19 mouse cellular contexts compared by ENCODE assay signal in genomic region chr1:67026927-67027511, GRCm38 (mm10). TPM values are rescaled to one million over a fixed set of nuclear protein-coding genes. Genes with fewer than 3 reads are reported as not detected.
DNase-seq lines count a peak whose midpoint lies in the region; ATAC-seq and TF ChIP-seq lines count a peak whose summit lies in the region.
"Had no signal": no experiment of that assay in that cellular context is flagged by ENCODE, and none has a peak within 500 bp of the region (broad histone marks: within the 10 kb centered on the region; RNA-seq: fewer than 3 reads in every experiment).

No protein-coding gene starts in this region.

- H3K9me3 ChIP-seq in kidney, embryonic 15.5 days (replicated peaks) = no peaks in the 10 kb centered on the region
- no peaks in the 10 kb centered on the region for H3K9me3 ChIP-seq in liver, embryonic 14.5 days (ENCODE audit: control insufficient read depth, low read length)
- no peaks in the 10 kb centered on the region for H3K9me3 ChIP-seq in liver, embryonic 11.5 days (ENCODE audit: control insufficient read depth, low read length)
- no peaks in the 10 kb centered on the region for H3K9me3 ChIP-seq in stomach, embryonic 16.5 days (replicated peaks; ENCODE audit: control insufficient read depth, low read length)
- no peaks in the 10 kb centered on the region for H3K9me3 ChIP-seq in stomach, postnatal 0 days (ENCODE audit: control insufficient read depth, low read length)
- H3K9me3 ChIP-seq: embryonic facial prominence, embryonic 15.5 days; heart, embryonic 12.5 days; limb, embryonic 12.5 days had no signal

- no peak for TF ChIP-seq CTCF in liver, embryonic 14.5 days (IDR thresholded peaks at IDR 0.05; ENCODE audit: low read depth)
- TF ChIP-seq CTCF in stomach, postnatal 0 days (IDR thresholded peaks at IDR 0.05; ENCODE audit: low read depth) = no peak

- H3K27ac ChIP-seq in kidney, embryonic 15.5 days = no peak overlapping the region
- no peak overlapping the region for H3K27ac ChIP-seq in liver, embryonic 14.5 days
- H3K27ac ChIP-seq in liver, embryonic 11.5 days (ENCODE audit: low read depth, low read length) = no peak overlapping the region
- peak overlapping the region; percentile 46 for H3K27ac ChIP-seq in stomach, embryonic 16.5 days (ENCODE audit: low read length)
- no peak overlapping the region for H3K27ac ChIP-seq in stomach, postnatal 0 days (replicated peaks)
- H3K27ac ChIP-seq: embryonic facial prominence, embryonic 15.5 days; hindbrain, embryonic 14.5 days; limb, embryonic 12.5 days had no signal

- H3K4me1 ChIP-seq in kidney, embryonic 15.5 days = no peaks in the 10 kb centered on the region
- H3K4me1 ChIP-seq in liver, embryonic 14.5 days (replicated peaks; ENCODE audit: control insufficient read depth in 2 of 2, insufficient read depth in 2 of 2, low read length in 1 of 2) = no peaks in the 10 kb centered on the region
- H3K4me1 ChIP-seq in liver, embryonic 11.5 days (replicated peaks; ENCODE audit: control insufficient read depth, insufficient read depth, low read length) = no peaks in the 10 kb centered on the region
- H3K4me1 ChIP-seq in stomach, embryonic 16.5 days (ENCODE audit: control insufficient read depth, insufficient read depth, low read length) = peaks cover 6% of the 10 kb centered on the region; the same call in 1 of the 2 replicates
- no peaks in the 10 kb centered on the region for H3K4me1 ChIP-seq in stomach, postnatal 0 days (replicated peaks; ENCODE audit: control insufficient read depth, insufficient read depth)
- H3K4me1 ChIP-seq: embryonic facial prominence, embryonic 15.5 days; heart, embryonic 12.5 days; limb, embryonic 12.5 days had no signal

- H3K4me2 ChIP-seq in kidney, embryonic 15.5 days = no peak overlapping the region
- H3K4me2 ChIP-seq in liver, embryonic 14.5 days (ENCODE audit: low read depth) = no peak overlapping the region
- no peak overlapping the region for H3K4me2 ChIP-seq in liver, embryonic 11.5 days
- H3K4me2 ChIP-seq in stomach, embryonic 16.5 days (ENCODE audit: low read depth, low read length) = no peak overlapping the region
- no peak overlapping the region for H3K4me2 ChIP-seq in stomach, postnatal 0 days (replicated peaks; ENCODE audit: low read depth)
- H3K4me2 ChIP-seq: embryonic facial prominence, embryonic 15.5 days; heart, embryonic 12.5 days; hindbrain, embryonic 14.5 days; limb, embryonic 12.5 days had no signal

- peaks cover 67% of the 10 kb centered on the region for H3K36me3 ChIP-seq in kidney, embryonic 15.5 days
- no peaks in the 10 kb centered on the region for H3K36me3 ChIP-seq in liver, embryonic 14.5 days (replicated peaks; ENCODE audit: control insufficient read depth, insufficient read depth, low read depth)
- H3K36me3 ChIP-seq in liver, embryonic 11.5 days (ENCODE audit: control insufficient read depth, insufficient read depth, low read length) = peaks cover 2% of the 10 kb centered on the region; the same call in 1 of the 2 replicates
- 0 out of 2 replicates have a peak, but pooled peaks cover 8% of the 10 kb centered on the region for H3K36me3 ChIP-seq in stomach, embryonic 16.5 days (ENCODE audit: control insufficient read depth, insufficient read depth, low read length)
- 0 out of 2 replicates have a peak, but pooled peaks cover 3% of the 10 kb centered on the region for H3K36me3 ChIP-seq in stomach, postnatal 0 days (ENCODE audit: control insufficient read depth, insufficient read depth, low read length)

- no peaks in the 10 kb centered on the region for H3K27me3 ChIP-seq in kidney, embryonic 15.5 days
- no peaks in the 10 kb centered on the region for H3K27me3 ChIP-seq in liver, embryonic 14.5 days (ENCODE audit: control insufficient read depth, insufficient read depth, low read length)
- no peaks in the 10 kb centered on the region for H3K27me3 ChIP-seq in liver, embryonic 11.5 days (replicated peaks; ENCODE audit: control insufficient read depth, insufficient read depth, low read length)
- H3K27me3 ChIP-seq in stomach, embryonic 16.5 days (ENCODE audit: control insufficient read depth, insufficient read depth, low read length) = no peaks in the 10 kb centered on the region
- no peaks in the 10 kb centered on the region for H3K27me3 ChIP-seq in stomach, postnatal 0 days (ENCODE audit: control insufficient read depth, insufficient read depth, low read length)
- H3K27me3 ChIP-seq: embryonic facial prominence, embryonic 15.5 days; heart, embryonic 12.5 days; limb, embryonic 12.5 days had no signal

- no peak overlapping the region for H3K4me3 ChIP-seq in kidney, embryonic 15.5 days (replicated peaks)
- no peak overlapping the region for H3K4me3 ChIP-seq in liver, embryonic 14.5 days (ENCODE audit: insufficient read depth in 1 of 2, low read depth in 2 of 2, low read length in 2 of 2)
- H3K4me3 ChIP-seq in liver, embryonic 11.5 days (ENCODE audit: low read depth, low read length) = no peak overlapping the region
- no peak overlapping the region for H3K4me3 ChIP-seq in stomach, embryonic 16.5 days (replicated peaks; ENCODE audit: low read length)
- H3K4me3 ChIP-seq in stomach, postnatal 0 days (ENCODE audit: low read depth, low read length) = no peak overlapping the region
- H3K4me3 ChIP-seq: embryonic facial prominence, embryonic 15.5 days; heart, embryonic 12.5 days; limb, embryonic 12.5 days had no signal

- H3K9ac ChIP-seq in kidney, embryonic 15.5 days = no peak overlapping the region
- H3K9ac ChIP-seq in liver, embryonic 14.5 days (replicated peaks) = no peak overlapping the region
- no peak overlapping the region for H3K9ac ChIP-seq in liver, embryonic 11.5 days (ENCODE audit: low read depth, low read length)
- no peak overlapping the region for H3K9ac ChIP-seq in stomach, embryonic 16.5 days (ENCODE audit: low read length)
- no peak overlapping the region for H3K9ac ChIP-seq in stomach, postnatal 0 days (ENCODE audit: low read length)
- H3K9ac ChIP-seq: embryonic facial prominence, embryonic 15.5 days; heart, embryonic 12.5 days; hindbrain, embryonic 14.5 days; limb, embryonic 12.5 days had no signal

- 75% methylated on average over 6 of the region's 6 CpGs for WGBS in kidney, embryonic 15.5 days
- 71% methylated on average over 6 of the region's 6 CpGs for WGBS in liver, embryonic 14.5 days (ENCODE audit: insufficient replicate concordance)
- WGBS in liver, embryonic 11.5 days = 79% methylated on average over 6 of the region's 6 CpGs
- 66% methylated on average over 6 of the region's 6 CpGs for whole genome bisulfite sequencing in stomach, embryonic 16.5 days
- WGBS in stomach, postnatal 0 days = 61% methylated on average over 6 of the region's 6 CpGs

- ATAC-seq in kidney, embryonic 15.5 days (replicated peaks; ENCODE audit: low FRiP score) = 0 out of 2 replicates have a peak, but pooled peaks have one; percentile 66
- ATAC-seq in liver, embryonic 14.5 days (ENCODE audit: insufficient read depth) = peak; percentile 28; the same call in 1 of the 2 replicates
- no peak for ATAC-seq in liver, embryonic 11.5 days (replicated peaks; ENCODE audit: low FRiP score)
- ATAC-seq in stomach, embryonic 16.5 days (ENCODE audit: insufficient read depth, low FRiP score) = peak; percentile 37
- ATAC-seq in stomach, postnatal 0 days (ENCODE audit: low FRiP score, low TSS enrichment) = no peak
- ATAC-seq: forebrain, embryonic 14.5 days; inflammation-experienced regulatory T-cells, adult 6 months had no signal

- no peak for TF ChIP-seq EP300 in liver, embryonic 14.5 days (IDR thresholded peaks at IDR 0.05; ENCODE audit: low read depth)
- no peak for TF ChIP-seq EP300 in stomach, postnatal 0 days (optimal IDR thresholded peaks at IDR 0.05)

- DNase-seq in kidney, adult 9 months = no peak
- DNase-seq in liver, embryonic 14.5 days (ENCODE audit: low read depth in 3 of 3, low spot score in 3 of 3) = no peak
- DNase-seq in liver, embryonic 11.5 days (ENCODE audit: low spot score) = no peak
- no peak for DNase-seq in stomach, postnatal 0 days (ENCODE audit: low spot score)
- DNase-seq: adrenal gland, adult 2 months; cerebellum, adult 11 months; cerebellum, adult 9-11 months; heart, postnatal 4 days; kidney, adult 8-10 months; midbrain, embryonic 14.5 days; thymus, postnatal 14 days had no signal

RNA-seq across cellular contexts. Expression of gene Lancl1, which starts 11.7 kb away (rescaled TPM):
- 79.9 and 82.5 TPM in 2 replicates for polyA plus RNA-seq in kidney, embryonic 15.5 days (2015; fragmentation: Nextera tagmentation; extraction: Ambion mirVana)
- polyA plus RNA-seq in liver, embryonic 14.5 days (2012; rRNA removed) = 10.4 and 16.1 TPM in 2 replicates
- polyA plus RNA-seq in liver, embryonic 14.5 days (2014; fragmentation: Nextera tagmentation; extraction: Ambion mirVana) = 24.0 and 25.8 TPM in 2 replicates
- polyA plus RNA-seq in liver, embryonic 11.5 days (2014; fragmentation: Nextera tagmentation; extraction: Ambion mirVana) = 48.8 and 49.0 TPM in 2 replicates
- 77.7 and 85.9 TPM in 2 replicates for polyA plus RNA-seq in stomach, embryonic 16.5 days (2015; fragmentation: Nextera tagmentation; extraction: Ambion mirVana)
- 49.4 and 56.3 TPM in 2 replicates for polyA plus RNA-seq in stomach, postnatal 0 days (2015; fragmentation: Nextera tagmentation; extraction: Ambion mirVana)

Comparison
In these comparisons a context has a peak if more than half of its experiments do, and no peak if none do; other contexts are left out.
1. ATAC-seq: peak in kidney, embryonic 15.5 days (single experiment), liver, embryonic 14.5 days (single experiment) and stomach, embryonic 16.5 days (single experiment); none in liver, embryonic 11.5 days (single experiment) and stomach, postnatal 0 days (single experiment).